Mouse (Mus musculus) brain, embryonic 14.5 days (tissue): ENCODE results near the gene Gm11985.
"Not testable (repeated sequence)": the region's sequence is repeated elsewhere in the genome, so short reads cannot be mapped to it uniquely, and the experiment has no call there.

ENCODE experiments used
- CTCF ChIP-seq: fragments of 200-500 bp; IDR thresholded peaks from 2 replicates; pipeline ENCODE4 v1.5.1; 2012; ENCODE audit warnings: inconsistent platforms, mild to moderate bottlenecking, moderate library complexity, borderline replicate concordance; ENCODE audit not compliant: insufficient read depth, insufficient read length; ENCODE audit errors: extremely low read depth
- POLR2A ChIP-seq: fragments of 200-500 bp; IDR thresholded peaks from 2 replicates; pipeline ENCODE4 v1.6.1; 2012; ENCODE audit warnings: mild to moderate bottlenecking, inconsistent platforms, borderline replicate concordance; ENCODE audit not compliant: poor library complexity, insufficient read depth, insufficient read length, severe bottlenecking; ENCODE audit errors: extremely low read depth

DNA sequence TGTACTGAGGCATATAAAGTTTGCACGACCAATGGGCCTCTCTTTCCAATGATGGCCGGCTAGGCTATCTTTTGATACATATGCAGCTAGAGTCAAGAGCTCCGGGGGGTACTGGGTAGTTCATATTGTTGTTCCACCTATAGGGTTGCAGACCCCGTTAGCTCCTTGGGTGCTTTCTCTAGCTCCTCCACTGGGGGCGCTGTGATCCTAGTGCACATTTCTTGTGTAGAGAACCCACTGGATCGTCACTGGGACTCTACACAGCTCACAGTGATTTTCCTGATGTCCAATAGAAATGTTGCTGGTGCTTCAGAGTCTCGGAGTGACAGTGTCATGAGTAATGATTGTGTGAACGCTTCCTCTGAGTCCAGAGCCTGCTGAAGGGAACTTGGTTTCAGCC lies 33.5 kb upstream of the Gm11985 start:
- TF ChIP-seq CTCF: peak; percentile 6; the same call in 1 of the 2 replicates
- TF ChIP-seq POLR2A: not testable (repeated sequence)
